8 mouse cellular contexts compared by ENCODE assay signal in the genomic region with DNA sequence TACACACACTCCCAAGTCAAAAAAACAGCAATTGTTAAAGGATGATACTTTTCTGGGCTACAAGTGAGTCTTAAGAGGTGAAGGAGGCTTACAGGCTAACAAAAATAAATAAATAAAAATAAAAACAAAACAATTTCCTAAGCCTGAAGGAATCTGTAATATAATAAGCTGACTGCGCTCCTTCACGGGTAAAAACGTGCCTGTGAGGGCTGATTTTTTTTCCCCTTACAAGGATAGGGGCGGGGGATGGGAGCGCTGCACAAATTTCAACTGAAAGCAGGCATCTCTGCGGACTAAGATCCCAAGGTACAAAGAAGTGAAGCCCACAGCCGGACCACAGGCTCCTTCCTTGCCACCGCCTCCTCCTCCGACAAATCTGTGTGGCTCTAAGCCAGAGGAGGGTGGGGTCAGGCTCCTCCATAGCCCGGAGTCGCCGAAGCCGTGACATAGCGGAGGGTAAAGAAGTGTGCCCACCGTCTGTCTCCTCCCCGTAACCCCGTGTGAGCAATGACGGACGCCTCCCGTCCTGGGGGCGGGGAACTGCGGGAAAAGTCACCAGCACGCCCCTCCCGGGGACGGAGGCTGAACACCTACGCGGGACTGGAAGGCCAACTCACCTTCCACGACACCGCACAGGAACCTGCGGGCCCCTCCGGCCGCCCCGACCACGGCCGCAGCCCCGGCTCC. TPM values are rescaled to one million over a fixed set of nuclear protein-coding genes. Genes with fewer than 3 reads are reported as not detected.
DNase-seq lines count a peak whose midpoint lies in the region; ATAC-seq lines count a peak whose summit lies in the region.

No protein-coding gene starts in this region.

- DNase-seq in adrenal gland, adult 18-20 months (ENCODE audit: low spot score in 2 of 2) = peak; percentile 64 to 67
- peak; percentile 62 for DNase-seq in gastrocnemius, postnatal 10 days
- peak; percentile 80 for DNase-seq in induced T-regulatory cell, adult 2 months (ENCODE audit: low read depth)
- DNase-seq in left cerebral cortex, adult 8-10 months (ENCODE audit: low spot score in 2 of 2) = peak; percentile 53 to 59
- peak; percentile 75 to 82 for DNase-seq in right cerebral cortex, postnatal 10 days (ENCODE audit: low spot score in 2 of 2)
- peak; percentile 65 to 69 for DNase-seq in urinary bladder, postnatal 4 days (ENCODE audit: low spot score in 2 of 2)

- peak; percentile 55 for ATAC-seq in common myeloid progenitor, adult 5-6 weeks (replicated peaks; ENCODE audit: low read depth, poor library complexity, severe bottlenecking)
- peak; percentile 46 for ATAC-seq in megakaryocyte, adult 5-6 weeks (ENCODE audit: poor library complexity, severe bottlenecking)

RNA-seq across cellular contexts. Expression of a gene that starts 1.2 kb away (rescaled TPM):
- total RNA-seq in adrenal gland, adult 18-20 months (2021) = 10 to 100 TPM; 75.4 to 86.4 TPM
- 144 and 182 TPM in 2 replicates for total RNA-seq in common myeloid progenitor, adult 5-6 weeks (2017)
- total RNA-seq in gastrocnemius, postnatal 10 days (2021) = 10 to 100 TPM; 36.0 to 44.4 TPM
- total RNA-seq in left cerebral cortex, adult 8-10 months (2022) = 100 to 1,000 TPM; 142 to 157 (median 154) TPM
- total RNA-seq in megakaryocyte, adult 5-6 weeks (2015) = 91.8 and 94.7 TPM in 2 replicates
- 157 and 170 TPM in 2 replicates for total RNA-seq in megakaryocyte, adult 5-6 weeks (2017)

RNA-seq across cellular contexts. Expression of a gene that starts 33.1 kb away (rescaled TPM):
- total RNA-seq in adrenal gland, adult 18-20 months (2021) = 10 to 100 TPM; 28.5 to 30.7 TPM
- 93.1 and 95.1 TPM in 2 replicates for total RNA-seq in common myeloid progenitor, adult 5-6 weeks (2017)
- total RNA-seq in gastrocnemius, postnatal 10 days (2021) = 10 to 100 TPM; 19.0 to 21.0 TPM
- total RNA-seq in left cerebral cortex, adult 8-10 months (2022) = 1 to 10 TPM; 4.7 to 6.8 (median 5.7) TPM
- total RNA-seq in megakaryocyte, adult 5-6 weeks (2015) = 36.5 and 39.2 TPM in 2 replicates
- 30.4 and 38.4 TPM in 2 replicates for total RNA-seq in megakaryocyte, adult 5-6 weeks (2017)

RNA-seq across cellular contexts. Expression of a gene that starts 33.4 kb away (rescaled TPM):
- under 1 TPM in 1 of 2 experiments, not detected in 1; 0.13 TPM for total RNA-seq in adrenal gland, adult 18-20 months (2021)
- not detected in 2 replicates for total RNA-seq in common myeloid progenitor, adult 5-6 weeks (2017)
- total RNA-seq in gastrocnemius, postnatal 10 days (2021) = under 1 TPM; 0.40 to 0.79 TPM
- total RNA-seq in left cerebral cortex, adult 8-10 months (2022) = 100 to 1,000 TPM; 150 to 177 (median 154) TPM
- total RNA-seq in megakaryocyte, adult 5-6 weeks (2015) = 0.09 and 0.16 TPM in 2 replicates
- total RNA-seq in megakaryocyte, adult 5-6 weeks (2017) = not detected in 2 replicates

RNA-seq across cellular contexts. Expression of a gene that starts 39.7 kb away (rescaled TPM):
- not detected for total RNA-seq in adrenal gland, adult 18-20 months (2021)
- not detected in 2 replicates for total RNA-seq in common myeloid progenitor, adult 5-6 weeks (2017)
- total RNA-seq in gastrocnemius, postnatal 10 days (2021) = not detected
- total RNA-seq in left cerebral cortex, adult 8-10 months (2022) = not detected
- total RNA-seq in megakaryocyte, adult 5-6 weeks (2015) = not detected in 2 replicates
- not detected in 2 replicates for total RNA-seq in megakaryocyte, adult 5-6 weeks (2017)

Comparison
In these comparisons a context has a peak if more than half of its experiments do, and no peak if none do; other contexts are left out.
1. Peak in every context shown above with its lines: DNase-seq and ATAC-seq.
2. RNA of a gene that starts 33.4 kb away (total RNA-seq): 150 to 177 TPM in left cerebral cortex, adult 8-10 months; 0.40 to 0.79 TPM in gastrocnemius, postnatal 10 days, 0.13 TPM in adrenal gland, adult 18-20 months, 0.09 to 0.16 TPM in megakaryocyte, adult 5-6 weeks and not detected in common myeloid progenitor, adult 5-6 weeks; every median in the first group is over 10 times any median in the second.